Mouse (Mus musculus) liver, adult 2 months (tissue): ENCODE data around the gene Itpkc.

ENCODE experiments used
- CTCF ChIP-seq: fragments of 200-500 bp; IDR thresholded peaks from 2 replicates; pipeline ENCODE4 v1.5.1; 2011; ENCODE audit warnings: low read depth, low read length, control low read depth
- POLR2A ChIP-seq: fragments of 200-500 bp; IDR thresholded peaks from 2 replicates; pipeline ENCODE4 v1.6.1; 2011; ENCODE audit warnings: low read length, control low read depth; ENCODE audit not compliant: insufficient read depth; ENCODE audit errors: extremely low read depth

DNA sequence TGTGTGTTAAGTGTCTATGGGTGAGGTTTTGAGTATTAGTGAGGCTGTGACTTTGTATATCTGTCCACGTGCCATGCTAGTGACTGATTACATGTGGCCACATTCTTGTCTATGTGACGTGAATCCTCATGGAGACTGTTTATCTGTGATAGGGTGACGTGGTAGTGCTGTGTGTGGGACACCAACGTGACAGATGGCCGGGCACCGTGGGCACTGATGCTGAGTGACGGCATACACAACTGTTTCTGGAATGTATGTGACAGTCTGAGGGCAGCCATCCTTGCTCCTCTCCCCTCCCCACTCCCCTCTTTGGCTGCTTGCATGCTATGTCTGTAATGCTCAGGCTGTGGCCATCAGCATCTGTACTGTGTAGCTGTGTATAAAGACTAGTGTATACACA lies 32.4 kb upstream of the Itpkc start:
- no peak for TF ChIP-seq POLR2A
- TF ChIP-seq CTCF = no peak
